Mouse (Mus musculus) induced T-regulatory cell, adult 2 months (primary cell): ENCODE data around the gene Slco1c1.
A peak's percentile ranks its signal among the peaks of the same experiment; 100 is the strongest.

Experiments
- DNase-seq: peaks from one replicate; pipeline ENCODE4 v3.0.0-alpha.2; 2012; ENCODE audit warnings: low read depth

Gene Slco1c1

DNA sequence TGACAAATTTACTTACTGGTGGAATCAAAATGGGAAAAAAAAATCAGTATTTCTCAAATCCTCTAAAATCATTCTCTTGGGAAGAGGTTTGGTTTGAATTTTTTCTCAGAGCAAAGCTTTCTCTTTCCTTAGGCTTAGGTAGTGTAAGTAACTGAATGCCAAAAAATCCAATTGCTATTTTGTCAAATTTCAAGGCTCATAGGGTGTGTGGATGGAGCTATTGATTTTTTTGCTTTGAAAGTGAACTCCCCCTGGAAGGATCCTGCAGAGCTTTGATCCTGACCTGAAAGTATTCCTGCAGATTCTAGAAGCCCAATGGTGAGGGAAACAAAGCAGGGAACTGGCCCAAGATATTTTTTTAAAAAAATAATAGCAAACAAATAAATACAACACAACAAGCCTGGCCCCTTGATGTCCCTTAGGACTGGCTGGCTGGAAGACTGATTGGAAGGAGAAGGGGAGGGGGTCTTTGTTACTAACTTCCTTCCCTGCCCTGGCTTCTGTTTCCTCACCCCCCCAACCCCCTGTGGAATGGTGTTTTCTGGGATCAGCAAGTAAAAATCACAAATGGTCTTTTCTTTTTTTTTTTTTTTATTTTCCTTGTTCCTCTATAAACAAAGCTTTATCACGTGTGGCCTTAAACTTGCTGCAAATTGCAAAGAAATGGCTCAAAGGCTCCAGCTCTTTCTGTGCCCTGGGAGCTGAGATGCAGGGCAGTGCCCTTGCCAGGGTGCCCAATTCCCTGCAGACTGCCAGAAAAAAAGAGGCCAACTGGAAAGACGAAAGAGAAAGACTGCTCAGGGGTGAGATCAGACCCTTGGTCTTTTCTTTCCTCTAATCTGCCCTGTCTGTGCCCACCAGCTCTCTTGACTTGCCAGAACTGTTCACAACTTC is at the start of gene Slco1c1:
Gene Slco1c1, plus strand, starts transcription at position 622 of the 894 bp plus-strand sequence.
- DNase-seq: no peak

DNA sequence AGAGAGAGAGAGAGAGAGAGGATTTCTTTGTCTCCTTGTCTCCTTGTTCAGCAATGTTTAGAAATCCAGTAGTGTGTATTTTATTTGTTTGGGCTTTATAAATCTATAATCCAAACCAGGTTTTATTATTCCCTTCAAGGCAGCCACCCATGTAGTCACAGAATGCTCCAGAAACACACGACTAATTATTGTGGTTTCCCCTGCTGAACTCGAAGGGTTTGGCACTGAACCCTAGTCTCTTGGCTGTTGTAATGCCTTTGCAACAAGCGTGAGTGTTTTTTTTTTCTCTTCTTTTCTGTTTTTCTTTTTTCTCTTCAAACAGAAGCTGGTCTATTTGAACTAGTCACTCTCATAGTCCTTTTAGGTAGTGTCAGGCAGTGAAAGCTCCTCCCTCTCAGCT is 49.5 kb upstream of the Slco1c1 start:
- DNase-seq: no peak

DNA sequence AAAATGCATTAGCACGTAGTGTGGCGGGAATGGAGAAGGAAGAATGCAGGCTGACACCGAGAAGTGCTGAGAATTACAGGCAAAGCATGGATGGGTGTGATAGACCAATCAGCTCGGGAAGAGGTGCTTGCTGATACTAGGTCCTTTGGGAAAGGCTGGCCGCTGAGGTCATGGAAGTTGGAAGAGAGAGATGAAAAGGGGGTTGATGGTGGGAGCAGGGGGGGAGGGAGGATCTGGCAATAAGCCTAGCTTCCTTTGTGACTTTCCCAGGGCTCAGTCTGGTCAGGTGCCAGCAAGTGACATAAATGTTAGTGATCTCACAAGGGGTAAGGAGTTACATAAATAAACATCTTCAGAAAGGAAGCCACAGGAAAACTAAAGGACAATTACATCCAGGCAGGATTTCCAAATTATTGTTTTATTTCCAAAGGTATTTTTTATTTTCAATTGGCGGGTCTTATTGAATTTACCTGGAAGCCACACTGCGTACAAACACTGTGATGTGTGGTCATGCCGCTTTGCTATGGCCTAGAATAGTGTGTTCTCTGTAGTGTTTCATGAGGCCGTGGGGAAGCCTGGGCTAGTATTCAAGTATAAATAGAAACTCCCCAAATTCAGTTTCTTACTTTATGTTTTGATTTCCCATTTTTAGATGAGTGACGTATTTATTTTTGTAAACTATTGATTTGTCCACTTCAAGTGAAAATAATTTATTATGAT is 38.7 kb upstream of the Slco1c1 start:
- no peak for DNase-seq

DNA sequence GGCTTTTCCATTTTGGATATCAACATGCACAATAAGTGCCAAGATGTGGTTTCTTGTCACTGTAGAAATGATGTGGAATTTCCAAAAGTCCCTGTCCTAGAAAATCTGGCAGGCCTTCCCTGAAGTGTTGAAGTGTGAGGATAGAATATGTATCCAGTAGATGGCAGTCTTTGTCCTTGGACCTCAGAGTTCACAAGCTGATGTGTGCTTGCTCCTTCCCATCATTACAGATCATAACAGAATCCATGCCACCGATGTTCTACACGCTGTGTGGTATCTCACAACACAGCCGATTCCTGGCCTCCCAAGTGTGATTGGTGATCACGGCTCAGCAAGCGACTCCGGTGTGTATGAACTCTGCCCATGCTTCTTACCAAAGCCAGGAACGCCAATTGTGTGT is 36.9 kb upstream of the Slco1c1 start:
- no peak for DNase-seq

DNA sequence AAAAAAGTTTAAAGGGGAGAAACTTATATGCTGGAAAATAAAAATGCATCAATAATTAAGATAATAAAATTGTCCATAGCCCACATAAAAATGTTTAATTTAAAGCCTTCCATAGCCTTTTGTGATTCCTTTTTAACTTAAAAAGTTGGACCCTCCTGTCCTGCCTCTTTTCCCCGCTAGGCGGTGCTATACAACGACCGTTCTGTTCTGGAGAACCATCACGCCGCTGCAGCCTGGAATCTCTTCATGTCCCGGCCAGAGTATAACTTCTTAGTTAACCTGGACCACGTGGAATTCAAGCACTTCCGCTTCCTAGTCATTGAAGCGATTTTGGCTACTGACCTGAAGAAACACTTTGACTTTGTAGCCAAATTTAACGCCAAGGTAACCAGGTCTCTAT is 35.5 kb upstream of the Slco1c1 start:
- DNase-seq: peak; percentile 9

DNA sequence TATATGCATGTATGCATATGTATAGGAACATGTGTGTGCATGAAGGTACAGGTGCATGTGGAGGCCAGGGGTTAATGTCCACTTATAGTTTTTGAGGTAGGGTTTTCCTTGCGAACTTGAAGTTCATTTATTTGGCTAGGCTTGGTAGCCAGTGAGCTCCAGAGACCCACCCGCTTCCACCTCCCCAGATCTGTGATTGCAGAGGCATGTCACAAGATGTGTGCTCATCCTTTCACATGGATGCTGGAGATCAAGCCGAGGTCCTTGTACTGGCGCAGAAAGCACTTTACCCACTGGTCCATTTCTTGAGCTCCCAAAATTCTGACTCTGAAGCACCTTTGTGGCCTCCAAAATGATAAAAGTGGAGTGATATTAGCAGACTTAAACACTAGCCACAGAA is 29.3 kb upstream of the Slco1c1 start:
- no peak for DNase-seq

DNA sequence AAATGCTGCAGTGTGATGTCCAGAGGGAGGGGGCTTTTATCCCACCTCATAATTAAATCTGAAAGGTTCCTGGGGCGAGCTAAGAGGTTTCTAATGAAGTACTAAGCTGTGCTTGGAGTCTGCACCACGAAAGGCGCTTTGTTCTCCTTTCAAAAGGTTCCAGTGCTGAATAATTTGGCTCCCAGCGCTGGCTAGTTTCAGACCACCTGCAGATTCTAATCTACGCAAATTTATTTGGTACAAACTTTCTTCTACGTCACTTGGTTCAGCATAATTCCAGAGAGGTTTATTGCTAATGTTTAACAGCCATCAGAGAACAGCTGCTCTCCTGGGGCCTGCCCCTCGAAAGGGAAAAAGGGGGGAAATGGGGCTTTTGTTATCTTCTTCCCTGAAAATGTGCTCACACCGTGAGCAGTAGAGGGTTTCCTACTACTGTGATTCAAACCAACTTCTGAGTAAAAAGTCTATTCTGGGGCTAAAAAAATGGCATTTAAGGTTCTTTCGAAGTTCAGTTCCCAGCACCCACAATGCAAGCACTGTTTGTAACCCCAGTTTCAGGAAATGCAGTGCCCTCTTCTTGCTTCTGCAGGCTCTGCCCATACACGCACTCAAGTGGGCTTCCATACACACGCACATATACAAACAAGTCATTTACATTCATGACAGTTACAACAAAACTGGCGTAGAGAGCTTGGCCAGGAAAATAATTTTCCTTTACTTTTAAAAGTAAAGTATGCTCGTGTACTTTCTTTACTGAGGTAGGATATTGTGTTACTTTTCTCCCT is 28.3 kb upstream of the Slco1c1 start:
- no peak for DNase-seq

DNA sequence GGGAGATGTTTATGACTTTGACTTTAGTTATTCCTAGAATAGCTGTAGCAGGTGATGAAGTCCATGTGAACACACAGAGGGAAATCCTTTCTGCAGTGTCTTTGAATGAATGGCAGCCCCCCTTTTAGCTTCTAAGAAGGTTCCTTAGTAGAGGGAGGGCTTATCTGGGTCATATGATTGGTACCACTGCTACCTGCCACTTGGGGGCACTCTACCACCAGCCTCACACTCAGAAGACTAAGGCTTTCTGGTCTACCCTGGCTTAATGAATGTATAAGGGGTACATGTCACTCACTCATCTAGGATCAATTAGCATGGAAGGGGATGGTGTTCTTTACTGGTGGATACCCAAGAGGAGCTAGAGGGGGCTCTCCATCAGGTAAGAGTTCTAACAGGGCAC is 24.7 kb upstream of the Slco1c1 start:
- DNase-seq: no peak

DNA sequence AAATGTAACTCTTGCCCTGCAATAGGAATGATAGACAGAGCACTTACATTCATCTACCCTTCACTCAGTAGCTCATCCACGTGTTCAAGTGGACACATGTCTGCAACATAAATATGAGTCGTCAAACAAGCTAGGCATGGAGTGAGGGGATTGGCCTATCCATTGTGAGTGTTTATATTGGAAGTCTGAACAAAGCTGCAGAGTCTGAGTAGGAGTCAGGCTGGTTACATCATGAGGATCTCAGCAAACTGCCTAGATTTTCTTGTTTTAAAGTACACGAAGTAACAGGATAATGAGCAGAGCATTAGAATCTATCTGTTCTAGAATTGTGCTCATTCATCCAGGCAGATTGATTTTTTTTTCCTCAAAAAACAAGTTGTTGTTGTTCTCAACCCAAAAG is 23.0 kb upstream of the Slco1c1 start:
- no peak for DNase-seq

DNA sequence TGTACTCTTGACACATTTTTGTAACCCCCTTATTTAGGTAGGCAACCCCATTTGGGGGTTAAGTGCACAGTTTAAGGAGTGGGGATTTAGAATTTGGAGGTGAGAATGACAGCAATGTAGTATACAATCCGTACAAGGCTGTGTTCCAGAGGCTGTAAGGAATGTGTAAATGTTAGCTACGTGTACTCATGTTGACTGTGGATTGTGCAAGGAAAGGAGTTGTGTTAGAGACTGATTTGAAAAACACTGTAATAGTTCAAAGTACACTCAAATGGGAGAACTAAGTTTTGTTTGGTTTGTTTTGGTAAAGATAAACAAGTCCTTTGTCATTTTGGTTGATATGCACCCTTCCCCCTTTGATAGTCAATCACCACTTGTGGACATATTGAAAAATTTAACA is 1.6 kb upstream of the Slco1c1 start:
- no peak for DNase-seq

DNA sequence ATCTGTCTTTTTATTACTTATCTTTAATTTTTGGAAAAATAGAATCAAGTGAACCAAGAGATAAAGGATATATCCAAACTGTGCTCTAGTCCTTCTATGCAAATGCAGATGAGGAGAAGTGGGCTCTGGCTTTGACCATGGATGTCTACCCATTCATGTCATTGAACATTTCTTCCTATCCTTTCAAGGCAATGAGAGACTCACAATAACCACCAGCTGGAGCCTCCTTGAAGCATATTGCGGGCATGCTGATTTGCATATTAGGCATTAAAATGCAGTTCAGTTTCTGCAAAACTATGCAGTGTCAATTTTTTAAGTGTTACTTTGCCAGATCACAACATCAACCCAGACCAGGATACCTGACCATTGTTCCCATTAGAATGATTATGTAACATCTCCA is 1.6 kb downstream of the Slco1c1 start:
- DNase-seq: no peak

DNA sequence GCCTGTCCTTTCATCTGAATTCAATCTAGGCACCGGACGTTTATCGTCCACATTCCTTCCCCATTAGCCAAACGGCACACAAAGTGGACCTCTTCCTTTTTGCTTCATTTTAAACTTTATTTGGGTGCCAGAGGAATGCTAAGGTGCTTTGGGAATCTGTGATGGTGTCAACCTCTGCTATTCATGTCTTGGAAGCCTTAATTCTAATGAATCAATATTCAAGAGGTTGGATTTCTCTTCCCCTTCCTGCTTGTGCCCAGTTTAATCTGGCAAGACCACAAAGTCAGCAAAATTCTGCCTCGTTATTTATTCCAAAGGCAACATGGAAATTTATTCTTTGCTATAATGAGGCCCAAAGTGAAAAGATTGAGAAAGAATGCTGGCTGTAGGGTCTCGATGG is 6.7 kb downstream of the Slco1c1 start:
- no peak for DNase-seq

DNA sequence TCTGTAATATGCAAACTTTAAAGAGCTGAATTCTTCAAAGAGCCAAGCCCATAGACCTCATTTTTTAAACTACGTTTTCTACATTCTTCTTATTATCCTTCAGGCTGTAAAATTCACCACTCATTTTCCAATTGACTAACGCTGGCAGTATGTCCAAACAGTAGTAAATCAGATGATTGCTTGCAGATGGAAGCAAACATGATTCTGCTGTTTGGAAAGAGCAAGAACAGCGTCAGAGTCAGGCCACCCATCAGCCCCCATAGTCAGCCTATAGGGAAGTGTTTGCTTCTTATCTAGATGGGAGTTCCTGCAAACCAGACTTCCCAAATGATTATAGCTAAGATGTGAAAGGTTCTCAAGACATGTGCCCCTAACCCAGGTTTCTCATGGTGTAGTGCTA is 13.1 kb downstream of the Slco1c1 start:
- no peak for DNase-seq

DNA sequence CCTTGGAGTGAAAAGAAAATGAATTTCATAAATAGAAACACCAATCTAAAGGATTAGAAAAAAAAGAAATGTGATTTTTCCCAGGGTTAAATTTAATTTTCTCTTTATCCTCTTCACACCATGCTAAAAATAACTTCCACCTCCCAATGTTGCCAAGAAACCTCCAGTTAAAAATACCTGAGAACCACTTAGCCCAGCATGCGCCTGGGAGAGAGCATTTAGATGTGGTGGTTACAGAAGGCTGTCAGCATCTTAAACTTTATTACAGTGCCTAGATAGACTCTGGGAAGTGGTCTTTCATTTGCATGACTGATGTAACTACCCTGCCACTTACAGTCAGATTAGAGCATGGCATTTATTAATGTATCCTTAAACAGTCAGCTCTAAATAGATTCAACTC is 17.0 kb downstream of the Slco1c1 start:
- no peak for DNase-seq

DNA sequence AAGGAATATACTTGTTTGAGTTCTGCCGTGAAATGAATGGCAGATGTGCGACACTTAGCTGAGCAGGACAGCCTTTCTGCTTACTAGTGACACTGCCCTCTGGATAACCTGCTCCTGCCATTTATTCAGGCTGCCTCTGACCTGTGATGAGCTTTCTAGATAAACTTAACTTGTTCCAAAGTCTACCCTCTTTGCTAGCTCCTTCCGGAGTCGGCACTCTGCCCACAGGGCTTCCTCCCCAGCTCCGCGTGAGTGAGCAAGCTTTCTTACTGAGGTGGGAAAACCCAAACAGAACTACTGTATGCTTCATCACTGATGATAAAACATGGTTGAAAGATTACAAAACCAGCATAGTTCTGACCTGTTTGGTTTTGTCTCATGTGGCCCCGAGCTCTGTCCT is 19.2 kb downstream of the Slco1c1 start:
- no peak for DNase-seq

DNA sequence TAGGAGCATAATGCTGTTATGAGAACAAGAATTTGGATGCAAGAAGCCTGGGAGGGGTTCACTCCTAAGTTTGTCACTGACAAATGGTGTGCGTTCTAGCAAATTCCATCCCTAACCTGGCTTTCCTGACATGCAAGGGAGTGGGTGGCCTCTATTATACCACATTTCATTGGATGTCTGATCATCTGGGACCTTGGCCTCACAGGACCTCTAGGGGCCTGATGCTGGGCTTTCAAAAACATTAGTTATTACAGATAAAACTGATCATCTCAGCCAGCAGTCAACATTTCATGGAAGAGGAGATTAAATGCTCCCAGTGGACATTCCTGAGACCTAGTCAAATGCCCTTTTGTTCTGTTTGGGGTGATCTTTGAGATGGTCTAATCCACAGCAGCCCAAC is 34.0 kb downstream of the Slco1c1 start:
- DNase-seq: no peak

DNA sequence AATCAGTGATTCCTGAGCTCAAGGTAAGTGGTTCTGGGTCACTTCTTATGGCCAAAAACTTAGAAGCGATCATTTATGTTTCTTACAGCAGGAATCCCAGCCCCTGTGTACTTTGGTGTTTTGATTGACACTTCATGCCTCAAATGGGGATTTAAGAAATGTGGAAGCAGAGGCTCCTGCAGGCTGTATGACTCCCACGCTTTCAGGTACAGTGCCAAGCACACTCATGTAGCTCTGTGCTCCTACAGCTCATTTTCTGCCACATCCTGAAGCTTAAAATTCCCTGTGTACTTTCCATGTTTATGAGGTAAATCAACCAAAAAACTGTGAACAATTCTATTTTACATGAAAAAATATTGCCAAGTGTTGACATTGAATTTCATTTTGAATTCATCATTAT is 43.2 kb downstream of the Slco1c1 start:
- no peak for DNase-seq

DNA sequence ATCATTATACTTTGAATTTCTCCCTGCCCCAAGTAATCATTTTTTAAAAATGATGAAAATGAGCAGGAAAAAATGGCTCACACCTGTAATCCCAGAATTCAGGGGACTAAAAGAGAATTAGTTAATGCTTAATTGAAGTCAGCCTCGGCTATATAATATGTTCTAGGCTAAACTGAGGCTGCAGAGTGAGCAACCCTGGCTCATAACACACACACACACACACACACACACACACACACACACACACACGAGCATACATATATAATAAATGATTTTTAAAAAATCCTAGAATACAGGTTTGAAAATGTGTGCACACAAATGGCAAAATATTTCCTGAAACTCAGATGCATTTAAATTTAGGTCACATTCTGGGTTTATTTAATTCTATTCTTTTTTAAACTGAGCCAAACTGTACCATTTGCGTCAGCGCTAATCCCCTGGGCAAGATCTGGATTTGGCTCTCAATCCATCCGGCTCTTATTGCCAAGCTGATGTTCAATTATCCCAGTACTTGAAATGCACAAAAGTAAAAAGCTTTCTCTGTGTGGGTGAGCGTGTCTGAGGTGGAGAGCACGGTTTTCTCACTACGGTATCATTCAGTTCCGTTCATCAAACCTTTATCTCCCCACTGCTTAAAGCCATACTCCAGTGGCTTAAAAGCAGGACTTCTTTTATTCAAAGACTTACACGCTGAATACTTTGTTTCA is 43.8 kb downstream of the Slco1c1 start:
- no peak for DNase-seq

DNA sequence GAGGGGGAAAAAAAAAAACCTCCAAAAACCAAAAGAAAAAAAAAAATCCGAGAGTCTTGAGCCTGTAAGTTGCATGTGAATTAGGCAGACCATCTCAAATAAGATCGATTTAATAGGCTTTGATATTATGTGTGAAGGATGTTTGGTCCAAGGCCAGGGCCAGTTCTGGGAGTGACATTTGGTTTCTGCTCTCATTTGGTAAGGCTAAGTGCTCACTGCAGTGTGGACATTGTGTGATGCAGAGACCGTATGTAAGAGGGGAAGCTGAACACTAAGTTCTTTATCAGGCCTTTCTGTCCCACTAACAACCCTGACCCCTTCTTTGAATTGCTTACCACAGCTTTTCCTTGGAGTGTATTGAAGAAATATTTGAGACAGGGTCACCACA is 44.4 kb downstream of the Slco1c1 start:
- no peak for DNase-seq

DNA sequence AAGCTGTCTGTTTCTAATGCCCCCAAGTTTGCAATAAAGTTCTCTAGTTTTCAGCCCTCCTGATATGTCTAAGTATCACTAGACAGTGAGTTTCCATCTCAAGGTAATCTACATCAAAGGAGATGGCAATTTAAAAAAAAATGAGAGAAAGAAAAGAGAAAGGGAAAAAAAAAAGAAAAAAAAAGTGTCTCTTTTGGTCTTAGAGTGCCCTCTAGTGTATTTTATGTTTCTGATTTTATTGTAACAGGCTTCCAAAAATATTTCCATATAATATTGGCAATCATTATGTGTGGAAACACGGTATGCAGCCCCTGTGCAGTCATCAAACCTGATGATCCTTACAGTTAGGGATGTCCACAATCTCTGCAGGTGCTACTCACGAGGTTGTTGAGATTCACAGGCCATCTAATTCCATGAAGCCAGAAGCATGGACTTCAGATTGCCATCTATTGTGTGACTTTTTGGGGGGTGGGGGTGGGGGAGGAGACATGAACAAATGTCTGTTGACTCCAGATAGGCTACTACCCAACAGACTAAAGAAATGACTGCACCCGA is 52.6 kb downstream of the Slco1c1 start:
- DNase-seq: no peak

DNA sequence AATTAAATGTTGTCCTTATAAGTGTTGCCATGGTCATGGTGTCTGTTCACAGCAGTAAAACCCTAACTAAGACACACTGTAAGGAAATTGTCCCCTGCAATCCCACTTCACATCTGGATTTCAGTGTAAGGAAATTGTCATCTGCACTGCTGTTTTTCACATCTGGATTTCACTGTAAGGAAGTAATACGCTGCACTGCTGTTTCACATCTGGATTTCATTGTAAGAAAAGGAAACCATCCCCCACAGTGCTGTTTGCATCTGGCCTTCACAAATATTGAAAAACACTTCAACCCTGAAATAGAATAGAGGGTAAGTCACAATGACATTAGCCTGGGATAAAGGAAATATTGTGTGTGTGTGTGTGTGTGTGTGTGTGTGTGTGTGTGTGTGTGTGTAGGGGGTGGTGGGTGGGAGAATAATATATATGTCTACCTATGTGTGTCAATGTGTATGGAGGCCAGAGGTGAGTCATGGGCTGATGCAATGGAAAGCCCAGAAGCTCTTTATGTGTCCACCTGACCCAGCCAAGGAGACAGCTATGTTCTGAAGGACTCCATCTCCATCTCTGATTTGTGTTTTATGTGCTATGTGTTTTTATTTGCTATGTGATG is 60.7 kb downstream of the Slco1c1 start:
- no peak for DNase-seq
